39 mouse cellular contexts compared by ENCODE assay signal in genomic region chr19:12634259-12634658, GRCm38 (mm10). TPM values are rescaled to one million over a fixed set of nuclear protein-coding genes. Genes with fewer than 3 reads are reported as not detected.
"Had no signal": no experiment of that assay in that cellular context is flagged by ENCODE, and none has a peak within 500 bp of the region (broad histone marks: within the 10 kb centered on the region; RNA-seq: fewer than 3 reads in every experiment).

No protein-coding gene starts in this region.

- H3K36me3 ChIP-seq: embryonic facial prominence, embryonic 10.5 days; embryonic facial prominence, embryonic 12.5 days; embryonic facial prominence, embryonic 13.5 days; embryonic facial prominence, embryonic 15.5 days; forebrain, embryonic 10.5 days; forebrain, embryonic 12.5 days; forebrain, embryonic 15.5 days had no signal

- H3K4me2 ChIP-seq: embryonic facial prominence, embryonic 12.5 days; embryonic facial prominence, embryonic 13.5 days; embryonic facial prominence, embryonic 15.5 days; forebrain, embryonic 12.5 days; forebrain, embryonic 13.5 days; forebrain, embryonic 15.5 days had no signal

- H3K9ac ChIP-seq: embryonic facial prominence, embryonic 12.5 days; embryonic facial prominence, embryonic 13.5 days; embryonic facial prominence, embryonic 15.5 days; forebrain, embryonic 12.5 days; forebrain, embryonic 13.5 days; forebrain, embryonic 15.5 days; forebrain, postnatal 0 days had no signal

- DNase-seq: cerebellum, adult 2 months; cerebellum, adult 8-10 months; cerebellum, adult 9-10 months; cerebellum, adult 9-11 months; cerebellum, postnatal 10 days; cerebellum, postnatal 14 days; cerebellum, postnatal 25 days; cerebellum, postnatal 36 days; embryo, embryonic 11 days; forebrain, postnatal 0 days; gastrocnemius, adult 2 months; gastrocnemius, postnatal 10 days; gastrocnemius, postnatal 14 days; gastrocnemius, postnatal 25 days; gastrocnemius, postnatal 36 days; heart, adult 11 months; heart, adult 18-20 months had no signal

- H3K9me3 ChIP-seq: embryonic facial prominence, embryonic 10.5 days; embryonic facial prominence, embryonic 12.5 days; embryonic facial prominence, embryonic 13.5 days; embryonic facial prominence, embryonic 15.5 days; forebrain, embryonic 10.5 days; forebrain, embryonic 12.5 days; forebrain, embryonic 13.5 days; forebrain, embryonic 15.5 days had no signal

- H3K27me3 ChIP-seq: embryonic facial prominence, embryonic 12.5 days; embryonic facial prominence, embryonic 13.5 days; embryonic facial prominence, embryonic 15.5 days; forebrain, embryonic 12.5 days; forebrain, embryonic 13.5 days; forebrain, embryonic 15.5 days had no signal

- ATAC-seq: forebrain, embryonic 13.5 days; forebrain, embryonic 14.5 days; forebrain, embryonic 15.5 days; forebrain, embryonic 16.5 days; forebrain, postnatal 0 days had no signal

- H3K4me3 ChIP-seq: embryonic facial prominence, embryonic 10.5 days; embryonic facial prominence, embryonic 12.5 days; embryonic facial prominence, embryonic 13.5 days; embryonic facial prominence, embryonic 15.5 days; erythroblast, embryonic 14.5 days; forebrain, embryonic 10.5 days; forebrain, embryonic 12.5 days; forebrain, embryonic 13.5 days; forebrain, embryonic 15.5 days; gastrocnemius, adult 2 months had no signal

- H3K27ac ChIP-seq: embryonic facial prominence, embryonic 10.5 days; embryonic facial prominence, embryonic 12.5 days; embryonic facial prominence, embryonic 13.5 days; embryonic facial prominence, embryonic 15.5 days; forebrain, embryonic 10.5 days; forebrain, embryonic 12.5 days; forebrain, embryonic 13.5 days; forebrain, embryonic 15.5 days; gastrocnemius, adult 2 months had no signal

- H3K4me1 ChIP-seq: embryonic facial prominence, embryonic 10.5 days; embryonic facial prominence, embryonic 12.5 days; embryonic facial prominence, embryonic 13.5 days; embryonic facial prominence, embryonic 15.5 days; forebrain, embryonic 10.5 days; forebrain, embryonic 12.5 days; forebrain, embryonic 13.5 days; forebrain, embryonic 15.5 days had no signal

RNA-seq across cellular contexts. Expression of gene Glyat, which starts 1.2 kb away (rescaled TPM):
- total RNA-seq: common myeloid progenitor, adult 5-6 weeks; forebrain, postnatal 0 days; gastrocnemius, adult 18-20 months; gastrocnemius, adult 2 months; gastrocnemius, postnatal 10 days; gastrocnemius, postnatal 25 days; gastrocnemius, postnatal 36 days; gastrocnemius, postnatal 4 days; granulocyte monocyte progenitor cell, adult 5-6 weeks; heart, adult 18-20 months had no signal
- polyA plus RNA-seq: cortical plate, adult 2 months; embryonic facial prominence, embryonic 10.5 days; embryonic facial prominence, embryonic 11.5 days; embryonic facial prominence, embryonic 12.5 days; embryonic facial prominence, embryonic 13.5 days; embryonic facial prominence, embryonic 14.5 days; embryonic facial prominence, embryonic 15.5 days; erythroblast, embryonic 14.5 days; forebrain, embryonic 10.5 days; forebrain, embryonic 11.5 days; forebrain, embryonic 12.5 days; forebrain, embryonic 13.5 days; forebrain, embryonic 14.5 days; forebrain, embryonic 15.5 days; forebrain, embryonic 16.5 days; forebrain, postnatal 0 days; frontal cortex, adult 2 months had no signal

RNA-seq across cellular contexts. Expression of gene Gm4952, which starts 34.5 kb away (rescaled TPM):
- total RNA-seq: common myeloid progenitor, adult 5-6 weeks; gastrocnemius, adult 18-20 months; gastrocnemius, adult 2 months; gastrocnemius, adult 8-10 months; gastrocnemius, postnatal 10 days; gastrocnemius, postnatal 14 days; gastrocnemius, postnatal 25 days; gastrocnemius, postnatal 36 days; granulocyte monocyte progenitor cell, adult 5-6 weeks; heart, adult 18-20 months had no signal
- polyA plus RNA-seq: embryonic facial prominence, embryonic 10.5 days; embryonic facial prominence, embryonic 15.5 days; erythroblast, embryonic 14.5 days; forebrain, embryonic 10.5 days; forebrain, embryonic 11.5 days; forebrain, embryonic 12.5 days; forebrain, embryonic 13.5 days; forebrain, embryonic 14.5 days; forebrain, embryonic 15.5 days; forebrain, embryonic 16.5 days had no signal

RNA-seq across cellular contexts. Expression of gene Olfr1442, which starts 36.0 kb away (rescaled TPM):
- total RNA-seq: common myeloid progenitor, adult 5-6 weeks; forebrain, postnatal 0 days; gastrocnemius, adult 18-20 months; gastrocnemius, adult 2 months; gastrocnemius, adult 8-10 months; gastrocnemius, postnatal 10 days; gastrocnemius, postnatal 14 days; gastrocnemius, postnatal 25 days; gastrocnemius, postnatal 36 days; gastrocnemius, postnatal 4 days; granulocyte monocyte progenitor cell, adult 5-6 weeks; heart, adult 18-20 months had no signal
- polyA plus RNA-seq: cerebellum, adult 2 months; cortical plate, adult 2 months; embryonic facial prominence, embryonic 10.5 days; embryonic facial prominence, embryonic 11.5 days; embryonic facial prominence, embryonic 12.5 days; embryonic facial prominence, embryonic 13.5 days; embryonic facial prominence, embryonic 14.5 days; embryonic facial prominence, embryonic 15.5 days; erythroblast, embryonic 14.5 days; forebrain, embryonic 10.5 days; forebrain, embryonic 11.5 days; forebrain, embryonic 12.5 days; forebrain, embryonic 13.5 days; forebrain, embryonic 14.5 days; forebrain, embryonic 15.5 days; forebrain, embryonic 16.5 days; forebrain, postnatal 0 days; frontal cortex, adult 2 months had no signal

RNA-seq across cellular contexts. Expression of gene Olfr1443, which starts 43.7 kb away (rescaled TPM):
- total RNA-seq: common myeloid progenitor, adult 5-6 weeks; forebrain, postnatal 0 days; gastrocnemius, adult 18-20 months; gastrocnemius, adult 2 months; gastrocnemius, adult 8-10 months; gastrocnemius, postnatal 10 days; gastrocnemius, postnatal 14 days; gastrocnemius, postnatal 25 days; gastrocnemius, postnatal 36 days; gastrocnemius, postnatal 4 days; granulocyte monocyte progenitor cell, adult 5-6 weeks; heart, adult 18-20 months had no signal
- polyA plus RNA-seq: cerebellum, adult 2 months; cortical plate, adult 2 months; embryonic facial prominence, embryonic 10.5 days; embryonic facial prominence, embryonic 11.5 days; embryonic facial prominence, embryonic 12.5 days; embryonic facial prominence, embryonic 13.5 days; embryonic facial prominence, embryonic 14.5 days; embryonic facial prominence, embryonic 15.5 days; erythroblast, embryonic 14.5 days; forebrain, embryonic 10.5 days; forebrain, embryonic 11.5 days; forebrain, embryonic 12.5 days; forebrain, embryonic 13.5 days; forebrain, embryonic 14.5 days; forebrain, embryonic 15.5 days; forebrain, embryonic 16.5 days; forebrain, postnatal 0 days; frontal cortex, adult 2 months; gonadal fat pad, adult 2 months had no signal
